Mouse (Mus musculus) stomach, postnatal 0 days (tissue): ENCODE data around the gene Vsig2. TPM values are rescaled to one million over a fixed set of nuclear protein-coding genes. Genes with fewer than 3 reads are reported as not detected.

ENCODE experiments used
- ATAC-seq: fragments of 200-750 bp; cut with Nextera tagmentation; 2 replicates; pipeline ENCODE4 v1.8.0; 2017; ENCODE audit not compliant: low FRiP score, low TSS enrichment
- DNase-seq: peaks from one replicate; pipeline ENCODE4 v3.0.0-alpha.2; 2016; ENCODE audit warnings: low spot score
- H3K27ac ChIP-seq: fragments of 300-500 bp; sonication (generic); replicated peaks from 2 replicates; pipeline ENCODE4 v1.5.1; 2014; ENCODE audit warnings: mild to moderate bottlenecking, control low read depth
- H3K27me3 ChIP-seq: fragments of 300-500 bp; sonication (generic); 2 replicates; pipeline ENCODE4 v1.6.1; 2014; ENCODE audit warnings: low read length; ENCODE audit not compliant: control insufficient read depth, insufficient read depth
- H3K36me3 ChIP-seq: fragments of 300-500 bp; sonication (generic); 2 replicates; pipeline ENCODE4 v1.6.1; 2014; ENCODE audit warnings: low read length, mixed read lengths; ENCODE audit not compliant: control insufficient read depth, insufficient read depth
- H3K4me1 ChIP-seq: fragments of 300-500 bp; sonication (generic); replicated peaks from 2 replicates; pipeline ENCODE4 v1.6.1; 2014; ENCODE audit warnings: antibody characterized with exemption; ENCODE audit not compliant: control insufficient read depth, insufficient read depth
- H3K4me2 ChIP-seq: fragments of 300-500 bp; sonication (generic); replicated peaks from 2 replicates; pipeline ENCODE4 v1.6.1; 2014; ENCODE audit warnings: low read depth, mild to moderate bottlenecking, control low read depth, moderate library complexity
- H3K4me3 ChIP-seq: fragments of 300-500 bp; sonication (generic); 2 replicates; pipeline ENCODE4 v1.5.1; 2014; ENCODE audit warnings: low read depth, low read length, control low read depth
- H3K9ac ChIP-seq: fragments of 300-500 bp; sonication (generic); 2 replicates; pipeline ENCODE4 v1.6.1; 2014; ENCODE audit warnings: mild to moderate bottlenecking, low read length, control low read depth, mixed read lengths
- H3K9me3 ChIP-seq: fragments of 300-500 bp; sonication (generic); 2 replicates; pipeline ENCODE4 v1.6.1; 2016; ENCODE audit warnings: low read length; ENCODE audit not compliant: control insufficient read depth
- CTCF ChIP-seq: IDR thresholded peaks from 2 replicates; pipeline ENCODE4 v1.5.1; 2016; ENCODE audit warnings: antibody characterized with exemption, low read depth, mild to moderate bottlenecking, moderate library complexity
- EP300 ChIP-seq: optimal IDR thresholded peaks from 2 replicates; pipeline ENCODE3; 2016; ENCODE audit warnings: antibody characterized with exemption
- WGBS: fragments of 180-500 bp; shearing (Covaris S2); extraction: QIAGEN DNeasy Blood & Tissue Kit; methylation state at CpG from one replicate; pipeline ENCODE4 v1.1.7; 2014; 5-methylcytosine and 5-hydroxymethylcytosine counted together
- polyA plus RNA-seq: library from polyadenylated mRNA; unstranded; fragments of >200 nt; fragmentation: Nextera tagmentation; extraction: Ambion mirVana; gene quantifications from 2 replicates; pipeline ENCODE4 v1.2.1, GENCODE M21; 2015

Gene Vsig2
- polyA plus RNA-seq, 1 experiment from 2014 or later: 350 TPM

DNA sequence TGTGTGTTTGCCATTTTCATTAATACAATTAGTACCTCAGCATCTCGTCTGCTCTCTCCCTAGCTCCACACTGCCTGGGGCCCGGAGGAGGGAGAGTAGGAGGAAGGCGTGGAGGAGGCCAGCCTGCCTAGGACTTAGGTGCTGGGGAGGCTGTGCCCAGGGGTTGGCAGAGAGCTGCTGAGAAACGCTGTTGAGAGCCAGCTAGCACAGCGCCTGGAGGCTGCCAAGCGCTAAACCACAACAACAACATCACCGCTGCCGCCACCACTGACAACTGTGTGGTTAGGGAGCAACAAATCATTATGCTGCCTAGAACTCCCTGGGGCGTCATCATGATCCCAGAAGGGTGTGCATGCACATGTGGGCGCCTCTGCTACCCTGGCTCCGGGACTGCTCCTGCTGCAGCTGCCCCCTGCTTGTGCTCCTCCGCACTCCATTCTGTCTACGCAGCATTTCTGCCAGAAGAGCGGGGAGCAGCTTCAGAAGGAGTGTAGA, 37.4 kb downstream of the Vsig2 start:
- WGBS: 37% methylated on average over 14 of the region's 14 CpGs
- DNase-seq: no peak
- ATAC-seq: no peak

DNA sequence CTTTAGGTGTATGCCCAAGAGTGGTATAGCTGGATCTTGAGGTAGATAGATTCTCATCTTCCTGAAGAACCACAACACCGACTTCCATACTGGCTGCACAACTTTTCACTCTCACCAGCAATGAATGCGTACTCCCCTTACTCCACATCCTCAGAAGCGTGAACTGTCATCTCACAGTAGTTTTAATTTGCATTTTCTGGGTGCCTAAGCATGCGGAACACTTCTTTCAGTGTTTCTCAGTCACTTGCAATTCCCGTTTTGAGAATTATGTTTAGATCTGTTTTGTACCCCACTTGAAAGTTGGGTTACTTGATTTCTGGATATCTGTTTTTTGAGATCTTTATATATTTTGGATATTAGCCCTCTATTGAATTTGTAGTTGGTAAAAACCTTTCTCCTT, 44.5 kb downstream of the Vsig2 start:
- ATAC-seq: no peak
- H3K36me3 ChIP-seq: no peaks in the 10 kb centered on the region
- no peak overlapping the region for H3K4me2 ChIP-seq
- WGBS: 90% methylated on average over 5 of the region's 5 CpGs
- H3K9me3 ChIP-seq: no peaks in the 10 kb centered on the region
- no peak overlapping the region for H3K9ac ChIP-seq
- no peak for TF ChIP-seq CTCF
- TF ChIP-seq EP300: no peak
- H3K4me3 ChIP-seq: no peak overlapping the region
- no peaks in the 10 kb centered on the region for H3K4me1 ChIP-seq
- DNase-seq: no peak
- H3K27ac ChIP-seq: no peak overlapping the region
- no peaks in the 10 kb centered on the region for H3K27me3 ChIP-seq

More for the DNA sequence above, 37.4 kb downstream of the Vsig2 start:
- H3K27me3 ChIP-seq: no peaks in the 10 kb centered on the region
- no peak overlapping the region for H3K4me2 ChIP-seq
- no peaks in the 10 kb centered on the region for H3K4me1 ChIP-seq
- H3K4me3 ChIP-seq: no peak overlapping the region
- no peaks in the 10 kb centered on the region for H3K36me3 ChIP-seq
- H3K27ac ChIP-seq: no peak overlapping the region
- H3K9ac ChIP-seq: no peak overlapping the region
- no peaks in the 10 kb centered on the region for H3K9me3 ChIP-seq
- TF ChIP-seq EP300 (no peak), CTCF (no peak)

DNA sequence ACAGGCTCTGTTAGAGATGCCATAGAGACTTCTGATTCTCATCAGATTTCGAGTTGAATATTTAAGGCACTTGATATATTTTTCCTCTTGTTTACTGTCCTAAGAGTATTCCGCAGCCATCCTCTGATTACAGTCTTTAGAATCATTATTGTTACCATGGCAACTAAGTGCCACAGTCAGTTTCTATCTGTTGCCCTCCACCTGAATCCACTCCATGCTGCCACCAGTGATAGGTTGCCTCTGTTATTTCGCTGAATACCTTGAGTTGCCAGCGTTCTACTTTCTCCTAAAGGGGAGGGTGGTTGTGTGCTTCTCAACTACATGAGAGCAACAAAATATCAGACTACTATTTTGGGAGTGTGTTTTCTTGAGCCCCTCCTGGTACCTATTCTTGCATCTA, 47.7 kb downstream of the Vsig2 start:
- H3K9ac ChIP-seq: no peak overlapping the region
- no peaks in the 10 kb centered on the region for H3K9me3 ChIP-seq
- H3K36me3 ChIP-seq: no peaks in the 10 kb centered on the region
- TF ChIP-seq CTCF: no peak
- no peak for TF ChIP-seq EP300
- H3K4me3 ChIP-seq: no peak overlapping the region
- no peak overlapping the region for H3K27ac ChIP-seq
- DNase-seq: no peak
- no peak for ATAC-seq
- 73% methylated on average over 4 of the region's 4 CpGs for WGBS
- no peak overlapping the region for H3K4me2 ChIP-seq
- H3K27me3 ChIP-seq: no peaks in the 10 kb centered on the region
- no peaks in the 10 kb centered on the region for H3K4me1 ChIP-seq

DNA sequence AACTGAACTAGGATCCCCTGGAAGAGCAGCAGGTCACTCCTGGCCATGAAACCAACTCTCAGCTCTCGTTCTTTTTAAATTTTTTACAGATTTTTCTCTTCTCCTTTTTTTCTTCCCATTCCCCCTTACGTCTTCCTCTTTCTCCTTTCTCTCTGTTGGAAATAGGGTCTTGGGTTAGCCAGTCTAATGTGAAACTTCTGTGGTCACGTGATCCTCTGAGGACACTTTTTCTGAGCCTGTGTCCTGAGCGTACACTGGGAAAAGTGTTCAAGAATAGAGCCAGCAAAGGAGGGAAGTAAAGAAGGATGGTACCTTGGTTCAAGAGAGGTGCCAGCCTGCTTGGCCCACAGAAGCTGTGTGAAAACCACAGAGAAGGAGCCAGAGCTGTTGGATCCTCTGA, 51.3 kb downstream of the Vsig2 start:
- no peaks in the 10 kb centered on the region for H3K9me3 ChIP-seq
- TF ChIP-seq EP300 (no peak), CTCF (no peak)
- no peak overlapping the region for H3K4me2 ChIP-seq
- no peak overlapping the region for H3K9ac ChIP-seq
- no peaks in the 10 kb centered on the region for H3K36me3 ChIP-seq
- WGBS: 81% methylated on average over 4 of the region's 4 CpGs
- ATAC-seq (no peak), DNase-seq (no peak)
- no peaks in the 10 kb centered on the region for H3K4me1 ChIP-seq
- H3K4me3 ChIP-seq: no peak overlapping the region
- no peaks in the 10 kb centered on the region for H3K27me3 ChIP-seq
- no peak overlapping the region for H3K27ac ChIP-seq

DNA sequence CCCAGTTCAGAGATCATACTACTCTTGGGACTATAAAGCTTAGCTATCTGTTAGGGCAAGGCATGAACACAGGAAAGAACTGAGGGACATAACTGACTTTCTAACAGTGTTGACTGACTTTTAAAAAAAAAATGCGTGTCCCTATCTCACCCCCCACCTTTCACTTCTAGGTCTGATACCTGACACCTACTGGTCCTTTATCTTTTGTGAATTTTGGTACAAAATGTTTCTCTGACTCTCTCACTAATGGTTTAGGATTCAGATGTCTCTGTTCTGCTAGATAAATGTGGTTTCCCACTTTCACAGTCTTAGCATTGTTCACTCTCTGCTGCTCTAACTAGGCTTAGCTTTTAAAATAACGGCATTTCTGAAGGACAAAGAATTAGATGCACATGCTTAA, 53.0 kb downstream of the Vsig2 start:
- Histone ChIP-seq H3K27ac (no peak overlapping the region), H3K9ac (no peak overlapping the region), H3K27me3 (no peaks in the 10 kb centered on the region), H3K36me3 (no peaks in the 10 kb centered on the region), H3K4me2 (no peak overlapping the region), H3K9me3 (no peaks in the 10 kb centered on the region), H3K4me3 (no peak overlapping the region), H3K4me1 (no peaks in the 10 kb centered on the region)
- TF ChIP-seq EP300: no peak
- TF ChIP-seq CTCF: no peak
- 70% methylated on average over 2 of the region's 2 CpGs for WGBS
- DNase-seq (no peak), ATAC-seq (no peak)

DNA sequence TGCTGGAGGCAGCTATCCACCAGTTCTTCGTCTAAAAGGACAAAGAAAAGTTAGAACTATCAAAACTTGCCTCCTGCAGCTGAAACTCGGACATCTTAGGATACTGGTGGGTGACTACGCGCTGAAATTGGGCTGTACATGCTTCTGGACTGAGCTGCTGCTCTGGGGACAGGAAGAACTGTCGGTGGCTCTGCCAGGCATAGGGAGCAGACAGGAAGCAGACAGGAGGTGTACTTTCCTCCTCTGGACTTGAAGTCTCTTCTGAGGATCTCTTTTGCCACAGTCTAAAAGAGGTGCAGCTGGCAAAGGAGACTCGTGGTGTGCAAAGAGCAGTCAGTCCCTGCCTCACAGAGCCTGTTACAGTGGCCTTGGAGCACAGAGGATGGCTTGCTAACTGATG, 53.6 kb downstream of the Vsig2 start:
- Histone ChIP-seq H3K9ac (no peak overlapping the region), H3K9me3 (no peaks in the 10 kb centered on the region), H3K4me2 (no peak overlapping the region), H3K4me3 (no peak overlapping the region), H3K36me3 (no peaks in the 10 kb centered on the region), H3K27ac (no peak overlapping the region), H3K27me3 (no peaks in the 10 kb centered on the region), H3K4me1 (no peaks in the 10 kb centered on the region)
- DNase-seq: no peak
- TF ChIP-seq CTCF (no peak), EP300 (no peak)
- ATAC-seq: no peak
- 56% methylated on average over 6 of the region's 6 CpGs for WGBS
